Mouse (Mus musculus) hindbrain, embryonic 14.5 days (tissue): ENCODE results near the gene Errfi1. TPM values are rescaled to one million over a fixed set of nuclear protein-coding genes. Genes with fewer than 3 reads are reported as not detected.
A peak's percentile ranks its signal among the peaks of the same experiment; 100 is the strongest.
"Not testable (repeated sequence)": the region's sequence is repeated elsewhere in the genome, so short reads cannot be mapped to it uniquely, and the experiment has no call there.

Experiments used
- ATAC-seq: fragments of 200-750 bp; cut with Nextera tagmentation; 2 replicates; pipeline ENCODE4 v1.8.0; 2017; ENCODE audit warnings: moderate number of reproducible peaks, mild to moderate bottlenecking, moderate TSS enrichment, moderate library complexity; ENCODE audit not compliant: low FRiP score
- DNase-seq: peaks from one replicate; pipeline ENCODE4 v3.0.0-alpha.2; 2015; ENCODE audit warnings: low spot score
- H3K27ac ChIP-seq: fragments of 300-500 bp; sonication (generic); 2 replicates; pipeline ENCODE4 v1.5.1; 2014; ENCODE audit warnings: mild to moderate bottlenecking, moderate library complexity
- H3K27me3 ChIP-seq: fragments of 300-500 bp; sonication (generic); 2 replicates; pipeline ENCODE4 v1.6.1; 2014; ENCODE audit warnings: mild to moderate bottlenecking, low read length, mixed read lengths; ENCODE audit not compliant: control insufficient read depth, insufficient read depth
- H3K36me3 ChIP-seq: fragments of 300-500 bp; sonication (generic); replicated peaks from 2 replicates; pipeline ENCODE4 v1.6.1; 2014; ENCODE audit not compliant: control insufficient read depth, insufficient read depth
- H3K4me1 ChIP-seq: fragments of 300-500 bp; sonication (generic); replicated peaks from 2 replicates; pipeline ENCODE4 v1.6.1; 2014; ENCODE audit warnings: antibody characterized with exemption, low read length, mixed read lengths; ENCODE audit not compliant: control insufficient read depth, insufficient read depth
- H3K4me2 ChIP-seq: fragments of 300-500 bp; sonication (generic); replicated peaks from 2 replicates; pipeline ENCODE4 v1.6.1; 2014; ENCODE audit warnings: mild to moderate bottlenecking, moderate library complexity
- H3K4me3 ChIP-seq: fragments of 300-500 bp; sonication (generic); replicated peaks from 2 replicates; pipeline ENCODE4 v1.5.1; 2014; ENCODE audit warnings: mild to moderate bottlenecking, low read length
- H3K9ac ChIP-seq: fragments of 300-500 bp; sonication (generic); 2 replicates; pipeline ENCODE4 v1.6.1; 2014
- H3K9me3 ChIP-seq: fragments of 300-500 bp; sonication (generic); 2 replicates; pipeline ENCODE4 v1.6.1; 2016; ENCODE audit warnings: low read length; ENCODE audit not compliant: control insufficient read depth
- WGBS: fragments of 180-500 bp; shearing (Covaris S2); extraction: QIAGEN DNeasy Blood & Tissue Kit; methylation state at CpG from one replicate; pipeline ENCODE4 v1.1.7; 2014; 5-methylcytosine and 5-hydroxymethylcytosine counted together
- polyA plus RNA-seq: library from polyadenylated mRNA; unstranded; fragments of >200 nt; fragmentation: Nextera tagmentation; extraction: Ambion mirVana; gene quantifications from 2 replicates; pipeline ENCODE4 v1.2.1, GENCODE M21; 2014

The Errfi1 gene
- polyA plus RNA-seq, 1 experiment from 2014 or later, result 39.6 TPM

- no peak for ATAC-seq
- H3K9ac ChIP-seq, result no peak overlapping the region
- WGBS, result 85% methylated on average over 13 of the region's 13 CpGs
These were observed 17.3 kb downstream of the Errfi1 start for GRCm38 (mm10) chr4:150870963-150871391.

DNA sequence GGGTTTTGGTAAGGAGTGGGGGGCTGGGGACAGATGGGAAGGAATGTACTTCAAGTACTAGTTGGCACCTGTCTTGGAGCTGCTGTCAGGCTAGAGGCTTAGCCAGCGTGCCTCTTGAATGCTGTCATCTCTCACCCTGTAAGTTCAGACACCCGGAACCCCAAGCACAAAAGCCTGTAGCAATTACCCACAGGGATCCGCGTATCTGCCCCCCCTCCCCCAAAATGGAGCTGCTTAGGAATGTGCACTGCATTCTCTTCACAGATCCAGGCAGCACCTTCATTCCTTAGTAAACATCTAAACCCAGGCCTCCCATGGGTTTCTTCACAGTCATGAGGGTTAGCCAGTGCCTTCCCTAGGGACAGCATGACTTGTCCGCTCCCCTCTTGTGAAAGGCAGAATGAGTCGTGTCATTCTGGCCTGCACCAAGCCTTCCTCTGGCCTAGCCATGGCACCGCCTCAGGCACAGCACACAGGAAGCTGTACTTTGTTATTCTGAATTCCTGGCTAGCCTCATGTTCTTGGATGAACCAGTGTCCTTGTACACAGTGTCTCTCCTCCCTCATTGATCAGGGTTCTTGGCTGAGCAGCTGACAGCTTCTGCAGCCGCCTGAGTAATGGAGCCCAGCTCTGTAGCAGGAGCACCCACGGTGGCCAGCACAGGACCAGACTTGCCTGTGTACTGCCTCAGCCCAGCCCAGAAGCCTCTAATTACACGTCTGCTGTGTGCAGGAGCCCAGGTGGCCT is 17.8 kb downstream of the Errfi1 start:
- peak overlapping the region; percentile 20; the same call in 1 of the 2 replicates for H3K9ac ChIP-seq
- no peak overlapping the region for H3K4me3 ChIP-seq
- peaks cover 16% of the 10 kb centered on the region for H3K4me1 ChIP-seq
- no peak for DNase-seq
- no peaks in the 10 kb centered on the region for H3K27me3 ChIP-seq
- H3K27ac ChIP-seq, result peak overlapping the region; percentile 59
- peak; percentile 75; the same call in 1 of the 2 replicates for ATAC-seq
- H3K9me3 ChIP-seq, result no peaks in the 10 kb centered on the region
- no peak overlapping the region for H3K4me2 ChIP-seq
- peaks cover 25% of the 10 kb centered on the region for H3K36me3 ChIP-seq
- 30% methylated on average over 10 of the region's 10 CpGs for WGBS

More at GRCm38 (mm10) chr4:150870963-150871391, 17.3 kb downstream of the Errfi1 start:
- no peak overlapping the region for H3K4me3 ChIP-seq
- peaks cover 31% of the 10 kb centered on the region for H3K36me3 ChIP-seq
- H3K27me3 ChIP-seq, result no peaks in the 10 kb centered on the region
- no peaks in the 10 kb centered on the region for H3K9me3 ChIP-seq
- H3K4me2 ChIP-seq, result no peak overlapping the region
- no peak for DNase-seq
- H3K27ac ChIP-seq, result no peak overlapping the region
- H3K4me1 ChIP-seq, result peaks cover 16% of the 10 kb centered on the region

- peak overlapping the region; percentile 20; the same call in 1 of the 2 replicates for H3K9ac ChIP-seq
- H3K4me2 ChIP-seq, result no peak overlapping the region
- peaks cover 16% of the 10 kb centered on the region for H3K4me1 ChIP-seq
- 35% methylated on average over 9 of the region's 9 CpGs for WGBS
- peaks cover 19% of the 10 kb centered on the region for H3K36me3 ChIP-seq
- peak; percentile 64; the same call in 1 of the 2 replicates for ATAC-seq
- H3K27ac ChIP-seq, result peak overlapping the region; percentile 59
- no peaks in the 10 kb centered on the region for H3K9me3 ChIP-seq
- H3K4me3 ChIP-seq, result no peak overlapping the region
- no peak for DNase-seq
- H3K27me3 ChIP-seq, result no peaks in the 10 kb centered on the region
These were observed 18.5 kb downstream of the Errfi1 start for GRCm38 (mm10) chr4:150872139-150872651.

DNA sequence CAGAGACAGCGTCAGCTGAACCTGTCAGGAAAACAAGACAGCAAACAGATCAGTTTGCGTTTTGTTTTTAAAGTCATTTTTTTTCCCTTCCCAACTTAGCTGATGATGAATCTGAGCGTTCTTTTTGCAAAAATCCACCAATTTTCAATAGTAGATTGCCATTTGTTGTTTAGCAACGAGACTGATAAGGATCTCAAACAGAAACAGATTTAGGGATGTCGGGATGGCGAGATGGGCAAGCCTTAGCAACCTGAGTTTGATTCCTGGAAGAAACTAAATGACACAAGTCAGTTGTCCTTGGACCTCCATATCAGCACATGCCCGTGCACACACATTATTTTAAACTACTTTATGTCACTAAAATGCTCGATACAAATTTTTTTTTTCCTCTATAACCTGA is 19.0 kb downstream of the Errfi1 start:
- WGBS, result 87% methylated on average over 8 of the region's 8 CpGs
- Histone ChIP-seq H3K9me3 (no peaks in the 10 kb centered on the region), H3K9ac (no peak overlapping the region), H3K4me2 (no peak overlapping the region), H3K36me3 (peaks cover 14% of the 10 kb centered on the region), H3K4me3 (no peak overlapping the region), H3K27me3 (no peaks in the 10 kb centered on the region), H3K4me1 (peaks cover 16% of the 10 kb centered on the region), H3K27ac (0 out of 2 replicates have a peak overlapping the region, but pooled peaks have one; percentile 59)
- ATAC-seq (no peak), DNase-seq (no peak)

GRCm38 (mm10) chr4:150874416-150874815 is 20.7 kb downstream of the Errfi1 start:
- H3K4me3 ChIP-seq, ATAC-seq, H3K36me3 ChIP-seq, H3K27ac ChIP-seq, H3K4me2 ChIP-seq, H3K9ac ChIP-seq, DNase-seq, H3K27me3 ChIP-seq: not testable (repeated sequence)
- Histone ChIP-seq H3K9me3 (peaks cover 12% of the 10 kb centered on the region), H3K4me1 (peaks cover 16% of the 10 kb centered on the region)
- WGBS, result 82% methylated on average over 4 of the region's 4 CpGs

DNA sequence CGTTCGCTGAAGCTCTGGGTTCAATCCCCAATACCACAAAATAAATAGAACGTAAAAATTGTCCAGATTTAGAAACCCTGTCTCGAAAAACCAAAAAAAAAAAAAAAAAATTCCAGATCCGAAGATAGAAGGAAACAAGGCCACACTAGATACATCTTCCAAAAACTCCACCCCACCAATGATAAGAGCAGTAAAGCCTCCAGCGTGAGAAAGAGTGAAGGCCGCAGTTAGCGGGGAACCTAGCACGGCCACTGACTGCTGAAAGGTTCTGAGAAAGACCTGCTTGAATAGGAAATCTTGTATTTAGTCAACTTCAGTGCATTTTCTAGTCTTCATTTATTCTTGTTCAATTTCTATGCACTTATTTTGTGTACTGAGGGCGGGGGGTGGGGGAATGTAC is 21.7 kb downstream of the Errfi1 start:
- ATAC-seq (no peak), DNase-seq (no peak)
- Histone ChIP-seq H3K9me3 (peaks cover 22% of the 10 kb centered on the region), H3K4me1 (peaks cover 16% of the 10 kb centered on the region), H3K36me3 (no peaks in the 10 kb centered on the region), H3K9ac (no peak overlapping the region), H3K4me2 (no peak overlapping the region), H3K4me3 (no peak overlapping the region), H3K27me3 (no peaks in the 10 kb centered on the region), H3K27ac (no peak overlapping the region)
- WGBS, result 91% methylated on average over 10 of the region's 10 CpGs

DNA sequence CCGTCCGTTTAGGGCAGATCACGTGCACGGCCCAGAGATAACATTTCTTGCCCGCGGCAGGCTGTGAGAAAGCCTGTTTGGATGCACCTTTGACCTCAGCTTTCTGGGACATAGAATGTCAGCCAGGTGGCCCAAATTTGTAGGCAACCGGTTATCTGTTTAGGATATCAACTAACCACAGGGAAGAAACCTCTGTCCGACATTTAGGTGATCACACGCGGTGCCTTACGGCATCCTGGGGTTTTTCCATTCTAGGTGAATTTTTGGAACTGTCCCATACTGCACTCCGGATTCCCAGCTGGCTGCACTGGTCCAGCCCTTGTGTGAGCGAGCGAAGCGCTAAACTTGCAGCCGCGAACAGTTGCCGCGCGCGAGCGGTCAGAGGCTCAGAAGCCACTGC is 25.9 kb downstream of the Errfi1 start:
- no peak for ATAC-seq
- no peaks in the 10 kb centered on the region for H3K4me1 ChIP-seq
- no peak overlapping the region for H3K4me2 ChIP-seq
- DNase-seq, result no peak
- WGBS, result 96% methylated on average over 22 of the region's 22 CpGs
- no peak overlapping the region for H3K27ac ChIP-seq
- H3K27me3 ChIP-seq, result no peaks in the 10 kb centered on the region
- no peak overlapping the region for H3K9ac ChIP-seq
- peaks cover 24% of the 10 kb centered on the region for H3K9me3 ChIP-seq
- H3K4me3 ChIP-seq, result no peak overlapping the region
- no peaks in the 10 kb centered on the region for H3K36me3 ChIP-seq

GRCm38 (mm10) chr4:150880364-150880763 is 26.6 kb downstream of the Errfi1 start:
- Histone ChIP-seq H3K36me3 (no peaks in the 10 kb centered on the region), H3K27ac (no peak overlapping the region), H3K27me3 (no peaks in the 10 kb centered on the region), H3K9ac (no peak overlapping the region), H3K9me3 (peaks cover 24% of the 10 kb centered on the region), H3K4me3 (no peak overlapping the region), H3K4me2 (no peak overlapping the region), H3K4me1 (no peaks in the 10 kb centered on the region)
- no peak for ATAC-seq
- 86% methylated on average over 5 of the region's 5 CpGs for WGBS
- DNase-seq, result no peak

DNA sequence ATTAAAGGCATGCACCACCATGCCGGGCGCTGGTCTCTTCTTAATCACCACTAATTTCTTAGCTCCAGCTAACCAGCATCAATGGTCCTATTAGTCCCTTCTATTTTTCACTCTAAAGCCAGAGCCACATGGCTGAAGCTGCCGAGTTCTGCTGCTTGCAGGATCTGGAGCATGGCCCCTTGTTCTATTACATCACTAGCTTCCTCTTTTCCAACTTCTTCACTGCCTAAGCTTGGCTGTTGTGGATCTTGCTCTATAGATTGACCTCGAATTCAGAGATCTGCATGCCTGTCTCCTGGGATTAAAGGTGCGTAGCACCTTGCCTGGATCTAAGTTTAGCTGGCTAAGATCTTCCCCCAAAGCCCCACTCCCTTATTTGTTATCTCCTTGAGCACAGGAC is 28.9 kb downstream of the Errfi1 start:
- H3K4me3 ChIP-seq, result no peak overlapping the region
- H3K9ac ChIP-seq, result no peak overlapping the region
- DNase-seq (no peak), ATAC-seq (no peak)
- no peak overlapping the region for H3K4me2 ChIP-seq
- peaks cover 24% of the 10 kb centered on the region for H3K9me3 ChIP-seq
- H3K27ac ChIP-seq, result no peak overlapping the region
- no peaks in the 10 kb centered on the region for H3K36me3 ChIP-seq
- no peaks in the 10 kb centered on the region for H3K27me3 ChIP-seq
- 91% methylated on average over 5 of the region's 5 CpGs for WGBS
- no peaks in the 10 kb centered on the region for H3K4me1 ChIP-seq
